Mouse (Mus musculus) neural tube, embryonic 10.5 days (tissue): ENCODE data around the gene Dcaf7.
"Not testable (repeated sequence)": the region's sequence is repeated elsewhere in the genome, so short reads cannot be mapped to it uniquely, and the experiment has no call there.

Source experiments
- DNase-seq: peaks from one replicate; pipeline ENCODE4 v3.0.0-alpha.2; 2017; ENCODE audit warnings: low spot score; ENCODE audit errors: extremely low spot score

The Dcaf7 gene

GRCm38 (mm10) chr11:106036548-106037417 lies at the start of gene Dcaf7:
Gene Dcaf7, plus strand, starts transcription at chr11:106036872.
- DNase-seq, result peak; percentile 97

DNA sequence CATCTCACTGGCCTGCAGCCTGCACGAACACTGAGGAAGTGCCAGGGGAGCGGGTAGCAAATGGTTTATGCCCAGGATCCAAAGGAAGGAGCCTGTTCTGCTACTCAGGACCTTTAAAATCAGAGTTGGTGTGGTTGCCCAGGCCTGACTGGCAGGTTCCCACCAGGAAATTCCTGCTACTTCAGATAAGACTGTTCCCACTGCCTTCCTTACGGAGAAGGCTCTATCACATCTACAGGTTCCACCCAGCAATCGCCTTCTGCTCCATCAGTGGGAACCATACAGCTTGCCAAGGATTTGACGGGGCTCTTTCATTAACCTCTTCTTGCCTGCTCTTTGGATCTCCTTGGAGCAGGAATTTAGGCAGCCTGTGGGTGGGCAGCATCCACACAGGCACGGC lies 49.2 kb upstream of the Dcaf7 start:
- DNase-seq, result no peak

GRCm38 (mm10) chr11:105989446-105989845 lies 47.2 kb upstream of the Dcaf7 start:
- no peak for DNase-seq

DNA sequence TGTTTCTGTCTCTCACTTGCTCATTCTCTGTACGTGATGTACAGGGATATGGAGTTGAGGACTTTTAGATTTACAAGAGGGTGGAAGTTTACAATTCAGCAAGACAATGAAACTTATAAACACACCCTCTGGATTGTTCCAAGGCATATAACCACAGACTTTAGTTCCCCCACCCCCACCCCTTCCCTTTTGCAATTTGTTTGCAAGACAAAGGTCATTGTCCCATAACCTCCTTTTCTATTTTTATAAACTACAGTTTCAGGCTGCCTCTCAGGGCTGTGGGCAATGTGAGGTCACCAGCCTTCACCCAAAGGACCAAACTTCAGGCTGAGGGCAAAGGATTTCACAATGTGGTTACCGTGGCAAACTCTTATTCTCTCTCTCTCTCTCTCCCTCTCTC lies 46.4 kb upstream of the Dcaf7 start:
- DNase-seq, result no peak

GRCm38 (mm10) chr11:105994375-105994774 lies 42.3 kb upstream of the Dcaf7 start, which contains the start of gene Ace3:
Gene Ace3, plus strand, starts transcription at chr11:105994675.
- DNase-seq, result no peak

GRCm38 (mm10) chr11:106000062-106000461 lies 36.6 kb upstream of the Dcaf7 start:
- DNase-seq, result no peak

DNA sequence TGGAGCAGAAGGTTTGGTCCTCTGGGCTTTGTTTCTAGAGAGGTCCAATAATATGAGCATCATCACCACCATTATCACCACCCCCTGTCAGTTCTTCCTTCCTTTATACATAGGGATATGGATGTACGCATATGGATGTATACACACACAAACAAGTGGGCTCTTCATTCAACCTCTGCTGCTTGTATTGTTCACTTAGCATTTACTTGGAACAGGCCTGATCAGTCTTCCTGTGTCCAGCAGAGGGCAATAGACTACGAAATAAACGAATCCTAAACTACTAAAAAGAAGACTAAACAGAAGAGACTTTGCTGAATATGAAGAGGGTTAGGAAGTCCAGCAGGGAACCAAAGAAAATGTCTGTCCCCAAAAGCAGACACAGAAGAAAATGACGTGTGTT lies 35.0 kb upstream of the Dcaf7 start:
- no peak for DNase-seq

GRCm38 (mm10) chr11:106004576-106004975 lies 32.1 kb upstream of the Dcaf7 start:
- DNase-seq, result no peak

GRCm38 (mm10) chr11:106005970-106006369 lies 30.7 kb upstream of the Dcaf7 start:
- DNase-seq, result no peak

GRCm38 (mm10) chr11:106007821-106008220 lies 28.9 kb upstream of the Dcaf7 start, which contains the start of gene Kcnh6:
Gene Kcnh6, plus strand, starts transcription at chr11:106008124.
- peak; percentile 84 for DNase-seq

GRCm38 (mm10) chr11:106012711-106013110 lies 24.0 kb upstream of the Dcaf7 start:
- DNase-seq, result no peak

GRCm38 (mm10) chr11:106013556-106014225 lies 23.0 kb upstream of the Dcaf7 start:
- no peak for DNase-seq

DNA sequence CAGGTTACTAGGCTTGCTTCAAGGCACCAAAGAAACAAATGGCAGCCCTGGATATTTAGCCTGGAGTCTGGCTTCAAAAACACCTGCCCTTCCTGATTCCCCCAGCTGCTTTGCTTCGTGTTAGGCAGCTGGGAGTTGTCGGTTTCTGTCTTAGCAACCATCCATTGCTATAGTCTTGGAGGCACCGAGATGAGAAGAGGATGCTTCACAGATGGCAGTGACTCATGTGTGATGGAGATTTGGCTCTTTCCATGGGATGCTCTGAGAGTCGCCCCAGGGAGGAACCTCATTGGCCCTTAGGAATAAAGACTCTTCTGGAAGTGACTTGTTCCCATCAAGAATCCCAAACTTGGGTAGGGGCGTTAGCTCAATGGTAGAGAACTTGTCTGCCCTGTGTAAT lies 20.2 kb upstream of the Dcaf7 start:
- no peak for DNase-seq

DNA sequence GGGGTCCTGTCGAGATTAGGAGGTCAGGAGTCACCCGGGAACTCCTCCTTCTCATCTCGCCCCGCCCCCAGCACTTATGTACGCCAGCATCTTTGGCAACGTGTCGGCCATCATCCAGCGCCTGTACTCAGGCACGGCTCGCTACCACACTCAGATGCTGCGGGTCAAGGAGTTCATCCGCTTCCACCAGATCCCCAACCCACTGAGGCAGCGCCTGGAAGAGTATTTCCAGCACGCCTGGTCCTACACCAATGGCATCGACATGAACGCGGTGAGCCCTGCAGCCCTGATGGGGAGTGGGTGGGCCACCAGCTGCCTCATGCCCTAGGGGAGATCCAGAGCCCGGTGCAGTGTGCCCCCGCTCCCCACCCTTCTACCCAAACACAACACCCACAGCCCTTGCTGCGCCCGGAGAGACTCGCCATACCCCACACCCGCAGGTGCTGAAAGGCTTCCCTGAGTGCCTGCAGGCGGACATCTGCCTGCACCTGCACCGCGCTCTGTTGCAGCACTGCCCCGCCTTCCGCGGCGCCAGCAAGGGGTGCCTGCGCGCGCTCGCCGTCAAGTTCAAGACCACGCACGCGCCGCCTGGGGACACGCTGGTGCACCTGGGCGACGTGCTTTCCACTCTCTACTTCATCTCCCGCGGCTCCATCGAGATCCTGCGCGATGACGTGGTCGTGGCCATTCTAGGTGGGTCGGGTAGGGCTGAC lies 16.5 kb upstream of the Dcaf7 start:
- peak; percentile 26 for DNase-seq

GRCm38 (mm10) chr11:106025774-106026173 lies 10.9 kb upstream of the Dcaf7 start:
- DNase-seq, result no peak

GRCm38 (mm10) chr11:106026465-106027151 lies 10.1 kb upstream of the Dcaf7 start:
- DNase-seq, result peak; percentile 48

- DNase-seq, result no peak
Measured at GRCm38 (mm10) chr11:106027607-106028006, 9.1 kb upstream of the Dcaf7 start.

- not testable (repeated sequence) for DNase-seq
Measured at GRCm38 (mm10) chr11:106032074-106032473, 4.6 kb upstream of the Dcaf7 start.

DNA sequence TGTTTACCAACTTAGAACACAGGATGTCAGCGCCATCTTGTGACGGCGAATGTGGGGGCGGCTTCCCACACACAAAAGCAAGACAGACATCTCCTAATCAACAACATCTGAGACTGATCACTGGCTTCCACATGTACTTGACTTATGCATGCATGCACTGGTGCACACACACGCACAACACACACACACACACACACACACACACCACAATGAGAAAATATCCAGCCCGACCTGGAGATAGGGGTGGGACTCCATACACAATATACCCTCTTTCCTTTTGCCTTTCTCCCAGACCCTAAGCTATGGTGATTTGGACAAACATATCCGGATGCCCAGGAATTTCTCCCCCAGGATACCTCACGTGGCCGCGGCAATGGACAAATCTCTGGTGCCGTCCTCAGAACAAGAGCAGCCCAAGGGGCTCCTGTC lies 3.2 kb upstream of the Dcaf7 start:
- DNase-seq, result peak; percentile 51

GRCm38 (mm10) chr11:106034986-106035385 lies 1.7 kb upstream of the Dcaf7 start:
- DNase-seq, result no peak

DNA sequence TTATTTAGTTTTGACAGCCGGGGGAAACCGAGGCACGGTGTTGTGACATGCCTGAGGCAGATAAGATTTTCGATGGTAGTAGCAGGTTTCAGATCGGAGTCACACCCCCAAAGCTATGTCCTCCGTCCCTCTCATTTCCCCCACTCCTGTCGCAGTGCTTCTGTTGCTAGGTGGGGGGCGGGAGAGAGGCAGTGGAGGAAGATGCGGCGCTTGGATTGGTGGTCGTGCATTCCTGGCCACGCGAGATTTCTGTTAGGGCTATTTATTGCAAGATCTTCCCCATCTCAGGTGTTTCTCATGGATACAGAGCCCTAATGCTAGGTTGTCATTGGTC lies 713 bp downstream of the Dcaf7 start:
- DNase-seq, result peak; percentile 48
